Mouse (Mus musculus): ENCODE measurements at regions not wholly inside any gene's neighbourhood (a gene's known extent, or its start where the extent isn't known, plus 50 kb on each side); places are given as distances from the start of the nearest gene placed in this dataset.

DNA sequence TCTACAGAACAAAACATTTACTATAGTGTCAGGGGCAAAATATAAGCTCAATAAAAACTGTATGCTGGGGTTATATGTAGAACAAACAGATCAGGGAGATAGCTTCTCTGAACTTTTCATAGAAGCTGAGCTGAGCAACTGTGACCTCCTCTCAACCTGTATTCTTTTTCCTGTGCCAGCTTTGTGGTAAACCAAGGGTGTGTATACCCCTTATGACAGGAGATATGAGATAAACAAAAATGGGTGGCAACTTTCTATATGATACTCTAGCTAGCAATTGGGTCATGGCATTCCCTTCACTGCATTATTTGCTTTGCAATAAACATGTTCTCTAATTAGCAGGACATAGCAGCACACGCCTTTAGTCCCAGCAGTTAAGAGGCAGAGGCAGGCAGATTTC is 79.7 kb upstream of the Acsl4 start:
- TF ChIP-seq POLR2A (IDR thresholded peaks at IDR 0.05; ENCODE audit: borderline replicate concordance, low read depth, low read length) (no peak), CTCF (IDR thresholded peaks at IDR 0.05; ENCODE audit: low read depth, low read length) (no peak)
